In the genomic region with DNA sequence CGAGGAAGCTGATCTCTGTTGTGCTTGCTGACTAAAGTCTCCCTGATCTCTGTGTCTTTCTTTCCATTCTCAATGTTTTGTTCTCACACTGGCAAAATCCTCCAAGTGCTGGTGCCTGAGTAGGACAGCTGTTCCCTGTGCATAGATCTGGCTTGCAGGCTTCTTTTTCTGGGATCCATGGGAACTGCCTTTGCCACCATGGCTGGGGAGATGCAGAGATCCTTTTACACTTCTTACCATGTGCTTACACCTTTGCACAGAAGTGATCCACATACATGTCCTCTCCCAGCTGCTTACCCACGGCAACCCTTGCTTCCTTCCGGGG, we compare ENCODE assay signal across 14 mouse cellular contexts.
DNase-seq lines count a peak whose midpoint lies in the region; ATAC-seq lines count a peak whose summit lies in the region.
"Had no signal": no experiment of that assay in that cellular context is flagged by ENCODE, and none has a peak within 500 bp of the region (broad histone marks: within the 10 kb centered on the region; RNA-seq: fewer than 3 reads in every experiment).

No protein-coding gene starts in this region.

- no peak overlapping the region for H3K4me3 ChIP-seq in hindbrain, embryonic 11.5 days (ENCODE audit: low read depth, low read length)
- no peak overlapping the region for H3K4me3 ChIP-seq in hindbrain, embryonic 10.5 days
- H3K4me3 ChIP-seq in neural tube, embryonic 13.5 days: no peak overlapping the region
- no peak overlapping the region for H3K4me3 ChIP-seq in stomach, embryonic 15.5 days (replicated peaks)
- H3K4me3 ChIP-seq: erythroblast, embryonic 14.5 days; liver, embryonic 12.5 days; midbrain, embryonic 10.5 days had no signal

- no peaks in the 10 kb centered on the region for H3K36me3 ChIP-seq in hindbrain, embryonic 11.5 days (ENCODE audit: control insufficient read depth, insufficient read depth, low read length)
- no peaks in the 10 kb centered on the region for H3K36me3 ChIP-seq in hindbrain, embryonic 10.5 days
- H3K36me3 ChIP-seq in neural tube, embryonic 13.5 days: no peaks in the 10 kb centered on the region
- no peaks in the 10 kb centered on the region for H3K36me3 ChIP-seq in stomach, embryonic 15.5 days
- H3K36me3 ChIP-seq: liver, embryonic 12.5 days; midbrain, embryonic 10.5 days had no signal

- H3K27me3 ChIP-seq in hindbrain, embryonic 11.5 days (ENCODE audit: control insufficient read depth, insufficient read depth, low read length): no peaks in the 10 kb centered on the region
- H3K27me3 ChIP-seq in hindbrain, embryonic 10.5 days (ENCODE audit: insufficient read depth, poor library complexity, severe bottlenecking): no peaks in the 10 kb centered on the region
- no peaks in the 10 kb centered on the region for H3K27me3 ChIP-seq in neural tube, embryonic 13.5 days
- no peaks in the 10 kb centered on the region for H3K27me3 ChIP-seq in stomach, embryonic 15.5 days (replicated peaks)
- H3K27me3 ChIP-seq: liver, embryonic 12.5 days had no signal

- DNase-seq in frontal cortex, postnatal 10 days (ENCODE audit: low spot score in 2 of 2): no peak
- DNase-seq in hindbrain, embryonic 11.5 days (ENCODE audit: low spot score): no peak
- DNase-seq in hindbrain, embryonic 10.5 days (ENCODE audit: low spot score): no peak
- no peak for DNase-seq in neural tube, embryonic 10.5 days (ENCODE audit: extremely low spot score, low spot score)
- DNase-seq in adrenal gland, postnatal 36 days: no peak
- DNase-seq: cerebellum, adult 8-10 months; gastrocnemius, postnatal 25 days; thymus, postnatal 36 days had no signal

- no peaks in the 10 kb centered on the region for H3K4me1 ChIP-seq in hindbrain, embryonic 11.5 days (replicated peaks; ENCODE audit: control insufficient read depth, insufficient read depth, low read length)
- H3K4me1 ChIP-seq in hindbrain, embryonic 10.5 days (replicated peaks): 0 out of 2 replicates have a peak, but pooled peaks cover 3% of the 10 kb centered on the region
- peaks cover 22% of the 10 kb centered on the region for H3K4me1 ChIP-seq in neural tube, embryonic 13.5 days (replicated peaks)
- H3K4me1 ChIP-seq in stomach, embryonic 15.5 days: peaks cover 7% of the 10 kb centered on the region; the same call in 1 of the 2 replicates
- H3K4me1 ChIP-seq: liver, embryonic 12.5 days had no signal

- no peak overlapping the region for H3K9ac ChIP-seq in hindbrain, embryonic 11.5 days (ENCODE audit: low read depth, low read length)
- H3K9ac ChIP-seq in neural tube, embryonic 13.5 days: no peak overlapping the region
- no peak overlapping the region for H3K9ac ChIP-seq in stomach, embryonic 15.5 days
- H3K9ac ChIP-seq: liver, embryonic 12.5 days had no signal

- H3K9me3 ChIP-seq in hindbrain, embryonic 11.5 days (ENCODE audit: control insufficient read depth, low read length): no peaks in the 10 kb centered on the region
- H3K9me3 ChIP-seq in hindbrain, embryonic 10.5 days: no peaks in the 10 kb centered on the region
- H3K9me3 ChIP-seq in neural tube, embryonic 13.5 days: no peaks in the 10 kb centered on the region
- H3K9me3 ChIP-seq in stomach, embryonic 15.5 days: no peaks in the 10 kb centered on the region
- H3K9me3 ChIP-seq: liver, embryonic 12.5 days; midbrain, embryonic 10.5 days had no signal

- peak; percentile 85 for ATAC-seq in frontal cortex, adult (ENCODE audit: low TSS enrichment)
- ATAC-seq in hindbrain, embryonic 11.5 days (ENCODE audit: low FRiP score): no peak
- ATAC-seq in neural tube, embryonic 13.5 days (ENCODE audit: low read depth): no peak
- no peak for ATAC-seq in stomach, embryonic 15.5 days (ENCODE audit: insufficient read depth, low FRiP score, low read depth)
- ATAC-seq: liver, embryonic 12.5 days had no signal

- WGBS in hindbrain, embryonic 11.5 days: 93% methylated on average over 3 of the region's 3 CpGs
- 92% methylated on average over 3 of the region's 3 CpGs for WGBS in hindbrain, embryonic 10.5 days
- 80% methylated on average over 3 of the region's 3 CpGs for WGBS in neural tube, embryonic 13.5 days
- WGBS in stomach, embryonic 15.5 days: 47% methylated on average over 3 of the region's 3 CpGs

- 0 out of 2 replicates have a peak overlapping the region, but pooled peaks have one; percentile 10 for H3K27ac ChIP-seq in hindbrain, embryonic 11.5 days (ENCODE audit: low read depth, low read length)
- H3K27ac ChIP-seq in hindbrain, embryonic 10.5 days: no peak overlapping the region
- 0 out of 2 replicates have a peak overlapping the region, but pooled peaks have one; percentile 34 for H3K27ac ChIP-seq in neural tube, embryonic 13.5 days (replicated peaks)
- H3K27ac ChIP-seq in stomach, embryonic 15.5 days: peak overlapping the region; percentile 51
- H3K27ac ChIP-seq: liver, embryonic 12.5 days; midbrain, embryonic 10.5 days had no signal

- H3K4me2 ChIP-seq in hindbrain, embryonic 11.5 days (replicated peaks; ENCODE audit: low read depth, low read length): no peak overlapping the region
- no peak overlapping the region for H3K4me2 ChIP-seq in neural tube, embryonic 13.5 days
- H3K4me2 ChIP-seq in stomach, embryonic 15.5 days: no peak overlapping the region
- H3K4me2 ChIP-seq: liver, embryonic 12.5 days had no signal
